Mouse (Mus musculus) ES-Bruce4 (cell line): ENCODE results near the gene Plekha7. TPM values are rescaled to one million over a fixed set of nuclear protein-coding genes. Genes with fewer than 3 reads are reported as not detected.
A peak's percentile ranks its signal among the peaks of the same experiment; 100 is the strongest.

Experiments
- H3K27ac ChIP-seq: 2 replicates; pipeline ENCODE4 v1.5.1; 2012; ENCODE audit warnings: low read length, inconsistent platforms; ENCODE audit not compliant: insufficient read depth
- H3K27me3 ChIP-seq: 2 replicates; pipeline ENCODE4 v1.6.1; 2012; ENCODE audit warnings: mild to moderate bottlenecking, low read length, inconsistent platforms; ENCODE audit not compliant: control insufficient read depth, poor library complexity, insufficient read depth, severe bottlenecking
- H3K36me3 ChIP-seq: 2 replicates; pipeline ENCODE4 v1.6.1; 2012; ENCODE audit warnings: inconsistent platforms, mild to moderate bottlenecking, low read length, moderate library complexity; ENCODE audit not compliant: control insufficient read depth, poor library complexity, insufficient read depth, severe bottlenecking
- H3K4me1 ChIP-seq: one replicate; pipeline ENCODE4 v1.8.1; 2011; ENCODE audit warnings: low read length; ENCODE audit not compliant: control insufficient read depth, insufficient read depth
- H3K4me3 ChIP-seq: 2 replicates; pipeline ENCODE4 v1.5.1; 2011; ENCODE audit warnings: low read depth, mild to moderate bottlenecking, low read length
- H3K9ac ChIP-seq: 2 replicates; pipeline ENCODE4 v1.6.1; 2012; ENCODE audit warnings: low read depth, mild to moderate bottlenecking, inconsistent platforms; ENCODE audit not compliant: poor library complexity, severe bottlenecking
- H3K9me3 ChIP-seq: replicated peaks from 2 replicates; pipeline ENCODE4 v1.6.1; 2012; ENCODE audit warnings: mild to moderate bottlenecking, low read length, inconsistent platforms; ENCODE audit not compliant: control insufficient read depth, poor library complexity, insufficient read depth, severe bottlenecking
- CTCF ChIP-seq: IDR thresholded peaks from one replicate; pipeline ENCODE4 v1.8.1; 2011; ENCODE audit warnings: low read depth, low read length
- EP300 ChIP-seq: IDR thresholded peaks from 2 replicates; pipeline ENCODE4 v1.6.1; 2011; ENCODE audit warnings: low read depth, low read length; ENCODE audit not compliant: insufficient read depth
- POLR2A ChIP-seq: IDR thresholded peaks from one replicate; pipeline ENCODE4 v1.8.1; 2011; ENCODE audit warnings: low read length; ENCODE audit not compliant: insufficient read depth
- polyA plus RNA-seq: library from polyadenylated mRNA; stranded (reverse); fragments of >200 nt; gene quantifications from 2 replicates; pipeline ENCODE4 v1.2.4, GENCODE M21; 2011; ENCODE audit warnings: low read depth; ENCODE audit not compliant: missing spikeins, insufficient read depth, insufficient read length

Gene Plekha7
- polyA plus RNA-seq, 1 experiment: 80.0 TPM

DNA sequence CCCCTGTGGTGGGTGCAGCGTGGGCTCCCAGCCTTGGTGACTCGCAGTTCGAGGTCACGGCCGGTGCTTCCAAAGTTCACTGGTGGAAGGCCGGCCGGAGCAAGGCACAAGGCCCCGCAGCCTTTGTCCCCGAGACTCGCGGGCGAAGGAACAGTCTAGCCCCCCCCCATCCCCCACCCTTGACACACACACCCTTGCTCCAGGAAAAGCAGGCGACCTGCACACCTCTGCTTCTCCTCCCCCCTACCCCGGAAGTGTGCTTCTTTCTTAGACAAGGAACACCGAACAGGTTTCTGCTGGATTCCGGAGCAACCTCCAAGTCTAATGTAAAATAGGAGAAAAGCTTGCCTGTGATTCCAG is 436 bp upstream of the Plekha7 start:
- H3K27ac ChIP-seq: peak overlapping the region; percentile 94
- H3K9me3 ChIP-seq: no peaks in the 10 kb centered on the region
- H3K36me3 ChIP-seq: no peaks in the 10 kb centered on the region
- H3K27me3 ChIP-seq: no peaks in the 10 kb centered on the region
- H3K9ac ChIP-seq: peak overlapping the region; percentile 92
- peak; percentile 79 for TF ChIP-seq EP300
- no peak for TF ChIP-seq POLR2A
- H3K4me1 ChIP-seq: peaks cover 7% of the 10 kb centered on the region
- H3K4me3 ChIP-seq: peak overlapping the region; percentile 95

DNA sequence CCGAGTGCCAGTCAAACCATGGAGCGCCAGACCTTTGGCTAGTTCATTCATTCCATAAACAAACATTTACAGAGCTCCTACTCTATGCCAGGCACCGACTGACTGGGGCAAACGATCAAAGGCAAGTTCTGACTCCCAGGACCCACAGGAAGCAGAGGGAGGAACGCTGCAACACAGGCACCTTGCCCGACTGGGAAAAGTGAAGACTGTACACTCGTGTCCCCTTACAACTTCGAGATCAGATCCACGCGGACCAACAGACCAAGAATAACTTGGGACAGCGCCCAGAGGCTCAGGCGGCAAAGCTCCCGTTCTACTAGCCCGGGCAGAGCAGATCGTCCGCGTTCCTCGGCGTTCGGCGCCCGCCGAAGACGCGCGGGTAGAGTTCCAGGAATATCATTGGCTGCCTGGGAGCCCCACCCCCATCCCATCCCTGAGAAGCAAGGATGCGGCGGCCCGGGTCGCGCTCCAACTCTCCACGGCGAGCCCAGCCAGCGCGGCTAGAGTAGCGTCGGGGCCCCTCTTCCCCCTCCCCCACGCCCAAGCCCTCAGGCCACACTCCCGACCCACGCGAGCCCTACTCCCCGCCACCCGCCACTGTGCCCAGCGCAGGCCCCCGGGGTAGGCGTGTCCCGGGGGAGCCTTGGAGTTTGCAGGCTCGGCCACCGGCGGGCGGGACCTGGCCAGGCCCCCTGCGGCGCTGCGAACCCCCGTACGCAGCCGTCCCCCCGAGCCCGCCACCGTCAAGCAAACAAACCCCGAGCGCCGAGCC is 891 bp downstream of the Plekha7 start:
- TF ChIP-seq POLR2A (peak; percentile 77), EP300 (0 out of 2 replicates have a peak, but pooled peaks have one; percentile 3), CTCF (no peak)
- peak overlapping the region; percentile 92 for H3K9ac ChIP-seq
- H3K27ac ChIP-seq: peak overlapping the region; percentile 95
- no peaks in the 10 kb centered on the region for H3K27me3 ChIP-seq
- peak overlapping the region; percentile 98 for H3K4me3 ChIP-seq
- peaks cover 7% of the 10 kb centered on the region for H3K4me1 ChIP-seq
- H3K36me3 ChIP-seq: no peaks in the 10 kb centered on the region
- H3K9me3 ChIP-seq: no peaks in the 10 kb centered on the region

DNA sequence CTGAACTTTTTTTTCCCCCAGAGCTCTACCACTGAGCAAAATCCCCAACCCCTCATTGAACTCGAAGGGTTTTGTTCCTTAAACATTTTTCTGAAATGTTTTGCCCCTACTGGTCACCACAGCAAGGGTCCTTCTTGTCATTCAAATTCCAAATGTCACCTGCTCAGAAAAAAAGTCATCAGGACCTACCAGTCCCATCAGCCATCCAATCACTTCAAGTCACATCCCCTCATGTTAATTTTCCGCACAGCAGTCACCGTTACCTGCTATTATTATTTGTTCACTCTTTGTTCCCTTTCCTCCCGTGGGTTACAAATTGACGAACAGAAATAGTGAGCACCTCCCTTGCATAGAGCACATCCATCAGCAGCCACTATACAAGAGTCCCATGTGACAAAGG is 1.6 kb downstream of the Plekha7 start:
- H3K4me1 ChIP-seq: peaks cover 11% of the 10 kb centered on the region
- peak overlapping the region; percentile 98 for H3K4me3 ChIP-seq
- no peak for TF ChIP-seq POLR2A
- no peak for TF ChIP-seq CTCF
- TF ChIP-seq EP300: no peak
- no peaks in the 10 kb centered on the region for H3K27me3 ChIP-seq
- no peaks in the 10 kb centered on the region for H3K9me3 ChIP-seq
- no peaks in the 10 kb centered on the region for H3K36me3 ChIP-seq
- peak overlapping the region; percentile 95 for H3K27ac ChIP-seq
- peak overlapping the region; percentile 92 for H3K9ac ChIP-seq

DNA sequence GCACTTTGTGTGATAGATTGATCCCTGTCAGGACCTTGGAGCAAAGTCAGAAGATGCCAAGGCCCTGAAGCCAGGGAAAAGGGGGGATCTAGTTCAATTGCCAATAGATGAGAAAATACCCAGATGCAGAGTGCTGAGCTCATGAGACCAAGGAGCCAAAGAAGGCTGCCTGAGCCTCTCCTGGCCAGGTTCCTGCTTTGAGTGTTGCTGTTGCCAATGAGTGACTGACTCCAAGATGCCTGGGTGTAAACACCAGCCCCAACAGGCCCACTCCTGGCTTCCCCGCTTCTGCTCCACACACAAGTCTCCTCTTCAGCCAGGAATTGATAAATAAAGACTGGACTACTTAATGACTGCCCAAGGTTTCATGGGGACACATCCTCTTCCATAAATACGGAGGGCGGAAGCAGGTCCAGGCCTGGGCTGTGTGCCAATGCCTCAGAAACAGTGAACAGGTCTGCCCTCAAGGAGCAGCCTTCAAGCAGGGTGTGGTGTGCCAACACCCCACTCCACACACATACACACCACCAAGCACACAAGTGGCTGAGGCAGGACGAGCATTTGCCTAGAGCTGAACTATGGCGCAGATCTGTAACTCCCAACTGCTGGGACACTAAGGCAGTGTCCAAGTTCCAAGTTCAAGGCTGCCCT is 6.4 kb downstream of the Plekha7 start:
- Histone ChIP-seq H3K36me3 (no peaks in the 10 kb centered on the region), H3K4me3 (no peak overlapping the region), H3K27me3 (no peaks in the 10 kb centered on the region), H3K27ac (peak overlapping the region; percentile 85), H3K9me3 (no peaks in the 10 kb centered on the region), H3K4me1 (peaks cover 16% of the 10 kb centered on the region), H3K9ac (no peak overlapping the region)
- TF ChIP-seq EP300 (no peak), CTCF (no peak), POLR2A (no peak)

DNA sequence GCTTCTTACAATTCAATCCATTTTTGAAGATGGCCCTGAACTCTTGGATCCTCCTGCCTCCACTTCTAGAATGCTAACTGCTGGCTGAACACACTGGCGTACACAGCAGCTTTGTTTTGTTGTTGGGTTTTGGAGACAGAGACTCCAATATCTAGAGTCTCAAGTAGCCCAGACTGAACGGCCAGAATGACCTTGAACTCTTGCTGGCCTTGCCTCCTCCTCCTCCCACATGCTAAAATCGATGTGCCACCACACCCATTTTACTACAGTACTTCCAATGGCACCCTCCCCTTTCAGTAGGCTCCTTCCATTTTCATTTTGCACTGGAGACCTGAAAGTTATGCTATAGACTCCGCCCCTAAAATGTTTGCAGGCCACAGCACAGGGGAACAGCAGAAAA is 7.0 kb downstream of the Plekha7 start:
- H3K4me3 ChIP-seq: no peak overlapping the region
- H3K36me3 ChIP-seq: no peaks in the 10 kb centered on the region
- no peak overlapping the region for H3K9ac ChIP-seq
- no peaks in the 10 kb centered on the region for H3K27me3 ChIP-seq
- no peaks in the 10 kb centered on the region for H3K9me3 ChIP-seq
- H3K27ac ChIP-seq: peak overlapping the region; percentile 85
- H3K4me1 ChIP-seq: peaks cover 16% of the 10 kb centered on the region
- no peak for TF ChIP-seq POLR2A
- TF ChIP-seq EP300: peak; percentile 74; the same call in 1 of the 2 replicates

- no peaks in the 10 kb centered on the region for H3K36me3 ChIP-seq
- no peak overlapping the region for H3K9ac ChIP-seq
- H3K4me1 ChIP-seq: peaks cover 9% of the 10 kb centered on the region
- no peaks in the 10 kb centered on the region for H3K9me3 ChIP-seq
- no peak overlapping the region for H3K27ac ChIP-seq
- H3K4me3 ChIP-seq: no peak overlapping the region
- no peak for TF ChIP-seq POLR2A
- TF ChIP-seq CTCF: no peak
- no peak for TF ChIP-seq EP300
- H3K27me3 ChIP-seq: no peaks in the 10 kb centered on the region
Measured at GRCm38 (mm10) chr7:116298851-116299250, 9.3 kb downstream of the Plekha7 start.
